Mouse (Mus musculus): ENCODE measurements around the gene Map3k21. TPM values are rescaled to one million over a fixed set of nuclear protein-coding genes. Genes with fewer than 3 reads are reported as not detected.

Gene Map3k21
- polyA plus RNA-seq, 1 experiment from 2014 or later = 0.24 TPM

- Histone ChIP-seq H3K9ac (no peak overlapping the region), H3K4me2 (no peak overlapping the region), H3K4me3 (no peak overlapping the region), H3K4me1 (replicated peaks) (no peaks in the 10 kb centered on the region), H3K27ac (replicated peaks) (no peak overlapping the region), H3K27me3 (no peaks in the 10 kb centered on the region), H3K36me3 (no peaks in the 10 kb centered on the region), H3K9me3 (no peaks in the 10 kb centered on the region)
- ATAC-seq (ENCODE audit: low read depth) = no peak
- WGBS = 94% methylated on average over 2 of the region's 2 CpGs
These were observed 75.1 kb downstream of the Map3k21 start for GRCm38 (mm10) chr8:125985364-125985763.

- H3K27ac ChIP-seq (replicated peaks) = no peak overlapping the region
- WGBS = 38% methylated on average over 6 of the region's 6 CpGs
- no peak overlapping the region for H3K4me2 ChIP-seq
- no peaks in the 10 kb centered on the region for H3K9me3 ChIP-seq
- H3K4me1 ChIP-seq (replicated peaks) = no peaks in the 10 kb centered on the region
- H3K36me3 ChIP-seq = no peaks in the 10 kb centered on the region
- H3K27me3 ChIP-seq = peaks cover under 1% of the 10 kb centered on the region; the same call in 1 of the 2 replicates
- no peak overlapping the region for H3K4me3 ChIP-seq
- no peak overlapping the region for H3K9ac ChIP-seq
- ATAC-seq (ENCODE audit: low read depth) = no peak
These were observed 76.8 kb downstream of the Map3k21 start for GRCm38 (mm10) chr8:125986999-125987589.

- Histone ChIP-seq H3K36me3 (no peaks in the 10 kb centered on the region), H3K27me3 (peaks cover 9% of the 10 kb centered on the region), H3K4me3 (no peak overlapping the region), H3K4me2 (no peak overlapping the region), H3K4me1 (replicated peaks) (no peaks in the 10 kb centered on the region), H3K27ac (replicated peaks) (no peak overlapping the region), H3K9me3 (no peaks in the 10 kb centered on the region), H3K9ac (no peak overlapping the region)
- 67% methylated on average over 2 of the region's 2 CpGs for WGBS
- ATAC-seq (ENCODE audit: low read depth) = no peak
These were observed 77.7 kb downstream of the Map3k21 start for GRCm38 (mm10) chr8:125987996-125988395.

DNA sequence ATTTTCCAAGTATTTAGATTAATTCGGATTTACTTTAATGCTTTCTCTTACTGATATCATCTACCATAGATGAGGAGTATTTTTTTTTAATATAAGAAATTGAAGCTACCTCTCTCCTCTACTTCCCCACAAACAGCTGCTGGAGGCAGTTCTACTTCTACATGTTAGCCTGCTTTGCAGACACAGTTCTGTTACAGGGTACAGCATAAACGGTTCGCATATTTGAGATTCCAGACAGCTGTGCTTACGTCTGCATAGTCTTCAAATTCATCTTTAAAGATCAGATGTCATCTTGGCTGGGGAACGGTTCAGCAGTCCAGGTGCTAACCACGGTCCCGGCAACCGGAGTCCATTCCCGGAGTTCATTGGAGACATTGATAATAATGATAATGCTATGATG lies 83.4 kb downstream of the Map3k21 start:
- peaks cover 26% of the 10 kb centered on the region for H3K4me1 ChIP-seq (replicated peaks)
- ATAC-seq (ENCODE audit: low read depth) = no peak
- no peak overlapping the region for H3K4me2 ChIP-seq
- no peak overlapping the region for H3K9ac ChIP-seq
- no peaks in the 10 kb centered on the region for H3K36me3 ChIP-seq
- WGBS = 85% methylated on average over 9 of the region's 9 CpGs
- no peaks in the 10 kb centered on the region for H3K9me3 ChIP-seq
- H3K4me3 ChIP-seq = no peak overlapping the region
- H3K27ac ChIP-seq (replicated peaks) = no peak overlapping the region
- peaks cover 58% of the 10 kb centered on the region for H3K27me3 ChIP-seq

GRCm38 (mm10) chr8:125995101-125995986 lies 85.1 kb downstream of the Map3k21 start, which contains the start of gene Kcnk1:
Gene Kcnk1 (plus strand): TSS chr8:125995170.
- Histone ChIP-seq H3K27ac (replicated peaks) (peak within 1 kb of the TSS; percentile 74), H3K9ac (peak within 1 kb of the TSS; percentile 79), H3K9me3 (no peaks in the 10 kb centered on the region), H3K4me1 (replicated peaks) (peaks cover 26% of the 10 kb centered on the region), H3K4me3 (peak within 1 kb of the TSS; percentile 58), H3K4me2 (peak within 1 kb of the TSS; percentile 84), H3K36me3 (no peaks in the 10 kb centered on the region), H3K27me3 (peaks cover 58% of the 10 kb centered on the region)
- ATAC-seq (ENCODE audit: low read depth) = peak; percentile 80
- under 1% methylated on average over 73 of the region's 73 CpGs for WGBS

DNA sequence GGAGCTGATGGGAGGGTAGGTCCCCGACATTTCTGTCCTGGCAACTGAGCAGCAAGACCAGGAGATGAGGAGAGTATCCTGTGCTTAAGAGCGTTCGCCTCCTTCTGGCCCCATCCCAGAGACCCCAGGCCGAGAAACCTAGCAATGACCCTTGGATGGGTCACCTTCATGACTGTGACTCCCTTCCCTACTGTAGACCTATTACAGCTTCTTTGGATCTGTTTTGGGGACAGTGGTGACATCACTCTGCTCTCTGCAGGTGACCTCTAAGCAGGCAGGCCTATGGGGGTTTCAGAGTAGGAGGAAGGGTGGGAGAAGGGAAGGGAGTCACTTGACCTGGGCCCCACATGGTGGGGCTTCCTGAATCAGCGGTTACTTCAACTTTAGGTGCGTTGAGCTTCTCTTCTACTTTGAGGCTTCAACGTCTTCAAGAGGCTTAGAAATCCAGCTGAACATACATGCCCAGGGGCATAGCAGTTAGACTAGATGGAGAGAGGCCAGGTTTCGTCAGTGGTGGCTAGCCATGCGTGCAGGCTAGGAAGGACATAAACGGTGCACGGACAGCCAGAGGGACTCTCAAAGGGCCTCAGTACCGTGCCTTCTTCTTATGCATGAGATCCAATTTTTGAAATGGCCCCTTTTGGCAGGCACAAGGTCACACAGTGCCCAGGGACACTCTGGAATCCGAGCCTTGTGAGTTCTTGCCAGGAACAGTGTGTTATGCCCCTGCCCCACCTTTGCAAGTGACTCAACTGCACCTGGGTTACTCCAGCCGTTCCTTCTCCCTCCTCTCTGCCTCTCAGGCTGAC lies 86.0 kb downstream of the Map3k21 start:
- peak; percentile 14 for ATAC-seq (ENCODE audit: low read depth)
- H3K27me3 ChIP-seq = peaks cover 58% of the 10 kb centered on the region

GRCm38 (mm10) chr8:125996980-125997379 lies 86.7 kb downstream of the Map3k21 start:
- Histone ChIP-seq H3K4me2 (peak overlapping the region; percentile 84), H3K36me3 (no peaks in the 10 kb centered on the region), H3K4me3 (peak overlapping the region; percentile 58), H3K9me3 (no peaks in the 10 kb centered on the region), H3K27me3 (peaks cover 58% of the 10 kb centered on the region), H3K4me1 (replicated peaks) (peaks cover 26% of the 10 kb centered on the region), H3K9ac (peak overlapping the region; percentile 13; the same call in 1 of the 2 replicates), H3K27ac (replicated peaks) (no peak overlapping the region)
- no peak for ATAC-seq (ENCODE audit: low read depth)
- 34% methylated on average over 6 of the region's 6 CpGs for WGBS

More for the DNA sequence above, 86.0 kb downstream of the Map3k21 start:
- Histone ChIP-seq H3K9ac (peak overlapping the region; percentile 79), H3K36me3 (no peaks in the 10 kb centered on the region), H3K9me3 (no peaks in the 10 kb centered on the region), H3K4me1 (replicated peaks) (peaks cover 26% of the 10 kb centered on the region), H3K4me3 (peak overlapping the region; percentile 58), H3K4me2 (peak overlapping the region; percentile 84), H3K27ac (replicated peaks) (no peak overlapping the region)
- WGBS = 15% methylated on average over 14 of the region's 14 CpGs

Other genes with a start within 250 kb of the Map3k21 start
- 7.0 and 8.5 TPM in 2 replicates for gene Map10, start 240.6 kb upstream of the Map3k21 start, polyA plus RNA-seq (2015; fragmentation: Nextera tagmentation; extraction: Ambion mirVana)
- 24.7 and 32.9 TPM in 2 replicates for gene Ntpcr, start 180.5 kb upstream of the Map3k21 start, polyA plus RNA-seq (2015; fragmentation: Nextera tagmentation; extraction: Ambion mirVana)
- gene Pcnx2, start 12.1 kb upstream of the Map3k21 start, polyA plus RNA-seq (2015; fragmentation: Nextera tagmentation; extraction: Ambion mirVana) = 2.8 and 3.7 TPM in 2 replicates
- 8.2 and 8.5 TPM in 2 replicates for gene Kcnk1, start 84.7 kb downstream of the Map3k21 start, polyA plus RNA-seq (2015; fragmentation: Nextera tagmentation; extraction: Ambion mirVana)